Mouse (Mus musculus) c-Kit-positive CD71-positive TER-119-negative erythroid progenitor cells, embryonic 14.5 days (primary cell): ENCODE results near the gene Ppp1r2.

Source experiments
- DNase-seq: peaks from one replicate; pipeline ENCODE4 v3.0.0-alpha.2; 2013; ENCODE audit warnings: low read depth

The Ppp1r2 gene

DNA sequence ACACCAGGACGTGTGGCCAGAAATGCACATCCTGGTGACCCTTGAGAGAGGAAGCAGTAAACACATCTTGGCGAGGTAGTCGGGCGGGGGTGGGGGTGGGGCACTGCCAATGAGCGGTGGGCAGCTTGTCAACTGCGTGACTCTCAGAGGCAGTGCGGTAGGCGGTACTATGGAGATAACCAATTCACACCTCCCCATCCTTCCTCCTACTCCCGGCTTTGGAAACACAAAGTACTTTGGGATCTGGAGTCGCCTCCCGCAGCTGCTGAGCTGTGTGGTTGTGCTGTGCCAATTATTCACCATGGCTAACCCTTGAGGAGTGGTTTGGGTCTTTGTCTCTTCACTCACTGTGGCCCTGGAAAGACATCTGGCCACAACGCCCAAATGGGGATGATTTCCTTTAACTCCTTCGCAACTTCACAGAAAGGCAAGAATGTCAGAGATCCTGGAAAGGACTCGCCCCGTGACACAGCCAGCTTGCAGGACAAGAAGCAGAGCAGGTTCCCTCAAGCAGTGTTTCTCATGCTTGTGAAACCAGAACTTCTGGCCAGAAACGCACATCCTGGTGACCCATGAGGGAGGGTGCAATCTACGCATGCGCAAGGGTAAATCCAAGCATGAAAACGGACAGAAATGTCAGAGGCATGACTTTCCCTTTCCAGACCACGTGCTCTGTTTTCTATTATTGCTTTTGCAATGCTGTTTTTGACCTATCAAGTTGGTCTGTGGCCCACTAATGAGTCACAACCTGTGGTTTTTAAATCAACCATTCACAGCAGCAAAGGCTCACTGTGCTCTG is 41.3 kb downstream of the Ppp1r2 start:
- no peak for DNase-seq

DNA sequence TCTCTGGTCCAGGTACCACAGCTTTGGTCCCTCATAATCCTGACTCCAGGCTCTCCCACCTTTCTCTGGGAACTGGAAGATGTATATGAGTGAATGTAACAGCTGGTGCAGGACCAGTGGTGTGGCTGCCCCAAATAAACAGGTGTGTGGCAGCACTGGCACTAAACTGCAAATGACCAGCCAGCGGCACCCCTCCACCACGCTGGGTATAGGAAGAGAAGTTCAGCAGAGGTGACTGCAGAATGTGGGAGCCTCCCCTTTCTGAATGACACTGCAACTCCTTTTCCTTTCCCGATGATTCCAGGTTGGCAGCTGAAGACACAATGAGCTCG is 41.9 kb downstream of the Ppp1r2 start:
- no peak for DNase-seq

DNA sequence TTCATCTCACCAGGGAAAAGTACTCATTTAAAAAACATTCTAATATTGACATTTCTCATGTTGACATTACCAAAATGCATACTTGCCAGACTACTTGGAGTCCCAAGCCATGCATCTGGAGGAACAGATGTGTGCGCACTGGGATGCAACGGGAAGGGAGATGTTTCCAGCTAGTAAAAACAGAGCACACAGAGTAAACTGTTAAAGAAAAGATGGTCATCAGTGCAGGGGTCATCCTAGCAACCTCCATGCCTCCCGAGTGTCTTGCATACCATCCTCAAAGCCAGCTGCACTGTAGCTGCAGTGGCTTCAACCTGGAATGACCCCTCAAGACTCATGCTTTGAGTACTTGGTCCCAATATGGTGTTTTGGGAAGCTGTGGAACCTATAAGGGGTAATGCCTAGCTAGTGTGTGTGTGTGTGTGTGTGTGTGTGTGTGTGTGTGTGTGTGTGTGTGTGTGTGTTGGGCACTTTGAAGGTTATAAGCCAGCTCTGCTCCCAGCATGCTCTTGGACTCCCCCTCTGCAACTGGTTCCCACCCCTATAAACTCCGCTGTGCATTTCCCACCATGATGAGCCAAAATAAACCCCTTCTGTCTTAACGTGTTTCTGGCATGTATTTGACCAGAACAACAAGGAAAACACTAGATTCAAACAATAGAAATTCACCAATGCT is 42.4 kb downstream of the Ppp1r2 start:
- DNase-seq = no peak

DNA sequence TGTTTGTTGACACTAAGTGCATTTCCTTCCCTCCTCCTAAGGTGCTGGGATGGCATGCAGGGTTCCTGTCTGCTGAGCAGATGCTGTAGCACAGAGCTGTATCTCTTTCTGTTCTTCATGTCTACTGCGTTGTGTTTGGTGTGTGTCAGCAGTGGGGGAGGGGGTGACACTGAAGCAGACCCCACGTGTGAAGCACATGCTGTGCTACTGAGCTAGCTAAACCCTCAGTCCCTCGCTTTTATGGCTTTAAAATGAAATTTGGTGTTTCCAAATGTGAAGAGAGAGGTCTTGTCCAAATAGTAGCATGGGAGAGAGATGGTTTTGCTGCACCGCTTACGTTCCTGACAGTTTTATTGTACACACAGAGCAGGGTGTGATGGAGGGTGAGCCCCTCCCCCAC is 43.5 kb downstream of the Ppp1r2 start:
- DNase-seq = no peak

DNA sequence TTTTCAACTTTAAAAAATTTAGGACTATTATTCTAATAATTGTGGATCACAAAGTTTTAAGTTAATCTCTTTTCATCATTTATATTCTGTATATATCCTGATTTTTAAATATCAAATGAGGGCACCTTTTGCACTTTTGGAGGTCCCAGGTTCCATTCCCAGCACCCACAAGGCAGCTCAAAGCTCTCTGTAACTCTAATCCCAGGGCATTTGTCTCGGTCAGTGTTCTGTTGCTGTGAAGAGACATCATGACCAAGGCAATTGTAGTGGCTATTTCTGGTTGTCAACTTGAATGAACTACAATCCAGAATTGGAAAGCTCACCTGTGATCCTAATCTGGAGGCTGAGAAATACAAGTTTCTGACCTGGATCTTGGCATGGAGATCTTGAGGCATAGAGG is 47.3 kb downstream of the Ppp1r2 start:
- no peak for DNase-seq

DNA sequence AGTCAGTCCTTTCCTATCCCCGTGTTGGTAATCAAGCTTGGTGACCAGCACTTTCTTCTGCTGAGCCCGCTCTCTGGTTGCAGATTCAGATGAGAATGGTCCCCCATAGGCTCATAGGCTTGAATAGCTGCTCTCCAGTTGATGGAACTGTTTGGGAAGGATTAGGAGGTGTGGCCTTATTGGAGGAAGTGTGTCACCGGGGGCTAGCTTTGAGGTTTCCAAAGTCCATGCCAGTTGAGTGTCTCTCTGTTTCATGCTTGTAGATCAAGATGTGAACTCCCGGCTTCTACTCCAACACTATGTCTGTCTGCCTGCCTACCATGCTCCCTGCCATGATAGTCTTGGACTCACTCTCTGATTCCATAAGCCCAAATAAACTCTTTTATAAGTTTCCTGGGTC is 59.8 kb downstream of the Ppp1r2 start:
- no peak for DNase-seq

DNA sequence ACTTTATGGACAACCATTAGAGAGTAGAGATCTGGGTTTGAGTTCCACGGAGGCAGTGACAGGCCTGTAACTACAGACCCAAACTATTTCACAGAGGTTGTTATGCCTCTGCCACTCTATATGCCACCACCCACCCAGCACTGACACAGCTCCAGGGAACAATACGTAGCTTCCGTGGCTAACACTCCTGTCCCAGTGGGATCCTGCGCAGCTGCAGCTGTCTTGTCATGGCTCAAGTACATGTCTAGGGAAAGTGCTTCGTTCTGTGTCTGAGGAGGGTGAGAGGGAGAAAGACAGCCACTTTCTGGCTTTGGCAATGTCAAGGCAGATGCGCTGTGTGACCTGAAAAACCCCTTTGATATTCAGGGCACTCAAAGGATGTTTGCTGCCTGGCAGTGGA is 61.6 kb downstream of the Ppp1r2 start:
- no peak for DNase-seq

DNA sequence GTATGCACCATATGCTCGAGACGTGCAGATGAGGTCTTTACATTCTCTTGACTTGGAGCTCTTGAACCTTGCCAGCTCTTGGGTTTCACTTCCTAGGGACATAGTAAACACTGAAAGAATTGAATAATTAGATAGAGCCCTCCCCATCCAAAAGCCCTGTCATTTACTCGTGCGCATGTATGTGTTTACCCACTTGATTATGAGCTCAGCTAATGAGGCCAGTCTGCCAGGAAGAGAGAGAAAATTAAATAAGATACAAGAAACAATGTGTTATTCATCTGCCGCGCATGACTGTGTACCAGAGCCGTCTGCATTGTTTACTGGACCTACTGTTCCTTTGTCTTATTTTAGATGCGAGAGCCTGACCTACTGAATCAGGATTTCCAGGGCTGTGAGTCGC is 63.6 kb downstream of the Ppp1r2 start:
- DNase-seq = no peak

DNA sequence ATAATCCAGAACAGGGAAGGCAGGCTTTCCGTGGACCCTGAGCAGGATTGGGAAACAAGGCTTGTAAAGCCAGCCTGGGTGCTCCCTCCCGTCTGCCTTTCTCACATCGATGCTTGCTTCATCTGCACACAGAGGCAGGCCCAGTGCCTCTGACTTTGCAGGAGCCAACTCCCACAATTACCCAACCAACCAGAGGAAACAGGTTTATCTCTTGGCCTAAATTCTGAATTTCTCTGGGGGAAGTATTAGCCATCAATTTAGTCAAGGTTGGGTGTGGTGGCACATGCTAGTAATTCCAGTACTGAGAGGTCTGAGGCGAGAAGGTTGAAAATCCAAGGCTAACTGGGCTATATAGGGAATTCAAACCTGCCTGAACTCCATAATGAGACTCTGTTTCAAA is 64.6 kb downstream of the Ppp1r2 start:
- no peak for DNase-seq

DNA sequence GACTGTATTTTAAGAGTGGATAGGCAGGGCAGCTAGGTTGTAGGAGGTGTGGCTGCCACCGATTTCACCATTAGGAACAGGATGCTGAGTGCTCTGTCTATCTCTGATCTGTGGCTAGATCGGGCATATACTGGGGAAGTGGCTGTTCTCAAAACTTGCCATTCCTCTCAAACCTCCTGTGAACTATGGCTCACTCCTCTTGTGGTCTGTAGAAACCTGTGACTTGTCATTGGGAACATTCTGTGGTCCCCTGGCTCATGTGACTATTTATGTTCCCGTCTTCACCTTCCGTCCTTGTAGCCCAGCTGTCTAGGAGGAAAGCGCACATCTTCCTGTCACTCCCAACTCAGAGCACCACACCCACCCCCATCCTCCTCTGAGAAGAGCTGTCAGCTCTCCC is 65.2 kb downstream of the Ppp1r2 start:
- DNase-seq = no peak

DNA sequence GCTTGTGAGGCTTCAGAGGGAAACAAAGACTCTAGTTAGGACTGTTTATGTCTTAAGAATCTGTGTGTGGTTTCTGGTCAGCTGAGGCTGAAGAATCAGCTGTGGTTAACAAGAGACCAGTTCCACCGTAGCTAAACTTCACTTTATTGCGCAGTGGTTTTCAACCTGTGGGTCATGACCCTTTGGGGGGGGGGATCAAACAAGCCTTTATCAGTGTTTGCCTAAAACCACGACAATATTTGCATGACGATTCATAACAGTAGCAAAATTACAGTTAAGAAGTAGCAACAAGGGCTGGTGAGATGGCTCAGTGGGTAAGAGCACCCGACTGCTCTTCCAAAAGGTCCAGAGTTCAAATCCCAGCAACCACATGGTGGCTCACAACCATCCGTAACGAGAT is 69.4 kb downstream of the Ppp1r2 start:
- DNase-seq = no peak

DNA sequence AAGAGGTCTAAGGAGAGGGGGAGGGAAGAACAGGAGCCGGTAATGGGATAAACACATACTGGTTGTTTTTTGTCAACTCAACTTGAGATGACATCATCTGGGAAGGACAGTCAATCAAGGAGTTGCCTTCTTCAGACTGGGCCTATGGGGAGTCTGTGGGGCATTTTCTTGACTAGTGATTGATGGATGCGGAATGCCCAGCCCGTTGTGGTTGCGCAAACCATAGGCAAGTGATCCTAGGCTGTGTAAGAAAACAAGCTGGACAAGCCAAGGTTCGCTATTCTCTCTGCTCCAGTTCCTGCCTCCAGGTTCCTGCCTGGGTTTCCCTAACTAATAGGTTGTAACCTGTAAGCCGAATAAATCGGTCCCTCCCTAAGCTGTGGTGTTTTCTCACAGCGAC is 69.9 kb downstream of the Ppp1r2 start:
- no peak for DNase-seq

DNA sequence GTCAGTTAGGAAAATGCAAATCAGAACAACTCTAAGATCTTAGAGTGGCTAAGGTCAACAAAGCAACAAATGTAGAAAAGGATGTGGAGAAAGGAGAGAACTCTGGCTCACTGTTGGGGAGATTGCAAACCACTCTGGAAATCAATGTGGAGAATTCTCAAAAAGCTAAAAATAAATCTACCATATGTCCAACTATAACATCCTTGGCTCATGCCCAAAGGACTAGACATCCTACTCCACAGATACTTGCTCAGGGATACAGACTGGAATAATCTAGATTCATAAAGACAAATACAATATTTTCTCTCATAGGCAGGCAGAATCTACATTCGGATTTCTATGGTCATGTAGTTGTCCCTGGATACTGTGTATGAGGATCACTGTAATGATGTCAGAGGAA is 70.9 kb downstream of the Ppp1r2 start:
- DNase-seq = no peak

DNA sequence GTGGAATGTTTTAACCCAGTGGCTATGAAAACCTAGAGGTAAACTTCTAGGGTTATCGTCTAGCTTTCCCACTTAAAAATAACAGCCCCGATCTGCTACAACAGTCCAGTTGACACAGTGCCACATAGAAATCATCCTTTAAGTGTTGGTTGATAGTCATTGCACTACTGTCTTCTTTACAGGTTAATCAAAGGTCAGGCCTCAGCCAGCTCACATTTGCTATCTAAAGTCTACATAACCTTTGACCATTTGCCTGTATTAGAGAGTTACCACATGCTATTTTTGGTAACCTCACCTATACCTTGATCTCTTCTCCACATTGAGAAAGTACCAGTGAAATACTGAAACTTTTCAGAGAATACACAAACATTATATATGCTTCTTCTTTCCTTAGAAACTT is 73.4 kb downstream of the Ppp1r2 start:
- DNase-seq = no peak
